Mouse (Mus musculus) left cerebral cortex, adult 18-20 months (tissue): ENCODE data around the gene Atp6v1f. TPM values are rescaled to one million over a fixed set of nuclear protein-coding genes. Genes with fewer than 3 reads are reported as not detected.

Experiments
- DNase-seq, 2 experiments: peaks; one replicate each; pipeline ENCODE4 v3.0.0; 2021 to 2022; ENCODE audit warnings: low spot score in 2 of 2, mixed read lengths in 1 of 2
- long read RNA-seq, 2 experiments: library from polyadenylated mRNA; stranded (forward); transcript quantifications; one replicate each; pipeline ENCODE4 v2.0.0; 2021
- total RNA-seq, 2 experiments: library from RNA; stranded (reverse); gene quantifications; 2 replicates each; pipeline ENCODE4 v1.2.3; 2021

The Atp6v1f gene
- total RNA-seq: 100 to 1,000 TPM; 262 TPM
- long read RNA-seq, experiment 1, transcript Atp6v1f-201 (2 exons, 703 nt): major isoform, 160 of 163 reads
- long read RNA-seq, experiment 1, partial matches to known transcripts: 0 of 163 reads
- long read RNA-seq, experiment 1, other reads (novel, unspliced or antisense): 3 of 163 reads
- long read RNA-seq, experiment 2, transcript Atp6v1f-201 (2 exons, 703 nt): major isoform, 151 of 152 reads
- long read RNA-seq, experiment 2, partial matches to known transcripts: 0 of 152 reads
- long read RNA-seq, experiment 2, other reads (novel, unspliced or antisense): 1 of 152 reads

DNA sequence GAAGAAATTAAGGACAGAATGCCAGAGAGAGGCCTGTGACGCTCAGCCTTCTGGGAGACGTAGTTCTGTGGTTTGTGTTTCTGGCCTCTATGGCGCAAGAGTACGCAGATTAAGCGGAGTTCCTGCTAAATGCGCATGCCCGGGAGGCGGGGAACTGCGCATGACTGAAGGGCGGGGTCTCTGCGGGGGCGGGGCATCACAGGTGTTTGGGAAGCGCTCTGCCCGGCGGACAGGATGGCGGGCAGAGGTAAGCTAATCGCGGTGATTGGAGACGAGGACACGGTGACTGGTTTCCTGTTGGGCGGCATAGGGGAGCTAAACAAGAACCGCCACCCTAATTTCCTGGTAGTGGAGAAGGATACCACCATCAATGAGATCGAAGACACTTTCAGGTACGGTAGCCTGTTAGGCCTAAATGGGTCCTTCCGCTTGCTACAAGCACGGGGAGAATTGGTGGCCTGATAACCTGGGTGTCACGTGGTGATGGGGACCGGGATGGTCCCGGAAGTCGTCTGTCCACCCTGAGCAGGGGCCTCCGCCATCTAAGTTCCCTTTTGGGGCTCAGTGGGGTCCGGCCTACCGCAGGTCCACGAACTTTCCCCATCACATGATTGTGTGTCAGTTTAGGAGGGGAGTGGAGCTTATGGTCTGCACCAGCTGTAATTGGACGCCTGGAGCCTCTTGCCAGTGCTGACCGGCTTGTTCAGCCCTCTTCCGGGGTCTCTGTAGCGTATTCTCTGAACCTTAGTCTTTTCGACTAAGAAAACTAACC, at the start of gene Atp6v1f:
TSS of gene Atp6v1f (plus strand) at position 136 of the 772 bp plus-strand sequence.
- peak; percentile 92 to 93 for DNase-seq

DNA sequence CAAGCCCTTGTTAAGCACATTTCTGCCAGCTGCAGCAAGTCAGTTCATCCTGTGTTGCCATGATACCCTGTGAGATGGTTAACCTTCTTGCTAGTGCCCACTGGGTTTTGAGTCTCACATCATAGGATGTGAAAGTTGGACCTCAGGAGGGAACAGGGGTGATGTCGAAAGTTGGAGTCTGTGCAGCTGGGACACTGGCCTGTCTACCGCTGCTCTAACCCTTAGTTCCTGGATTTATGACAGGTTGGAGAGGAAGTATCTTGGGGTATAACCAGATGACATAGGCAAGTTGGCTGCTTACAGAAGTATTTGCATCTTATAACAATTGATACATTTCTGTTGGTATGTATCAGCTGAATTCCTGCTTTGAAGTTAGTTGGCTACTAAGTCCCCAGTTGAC, 46.9 kb upstream of the Atp6v1f start:
- DNase-seq: no peak

DNA sequence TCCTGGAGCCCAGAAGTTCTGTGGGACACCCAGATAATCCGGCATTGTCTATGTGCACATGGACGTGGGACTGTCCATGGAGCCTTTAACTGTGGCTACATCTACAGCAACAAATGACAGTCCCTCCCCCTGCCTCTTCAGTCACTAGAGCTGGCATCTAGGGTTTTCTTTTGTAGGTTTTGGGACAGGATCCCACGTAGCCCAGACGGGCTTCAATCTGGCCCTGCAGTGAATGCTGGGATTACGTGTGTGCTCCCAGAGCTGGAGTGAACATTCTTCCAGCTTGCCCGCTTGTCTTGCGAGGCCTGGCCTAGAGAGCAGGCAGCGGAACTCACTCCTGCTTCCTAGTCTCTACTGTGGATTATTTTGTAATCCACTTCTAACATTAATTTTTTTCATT, 42.4 kb upstream of the Atp6v1f start:
- no peak for DNase-seq

DNA sequence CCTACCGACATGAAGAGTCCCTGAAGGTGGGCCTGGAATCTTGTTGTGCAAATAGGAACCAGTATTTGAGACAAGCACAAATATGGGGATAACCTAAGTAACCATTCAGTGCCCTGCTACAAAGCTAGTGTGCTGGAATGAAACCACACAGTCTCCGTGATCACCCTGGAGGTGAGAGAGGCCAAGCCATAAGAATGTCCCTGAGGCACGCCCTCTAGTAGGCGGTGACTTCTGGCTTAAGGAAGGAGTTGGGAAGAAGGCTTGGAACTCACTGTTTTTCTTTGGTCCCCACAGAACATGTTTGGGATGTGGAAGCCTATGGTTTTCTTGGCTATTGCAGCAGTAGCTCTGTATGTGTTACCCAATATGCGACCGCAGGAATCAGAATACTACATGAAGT, 41.2 kb upstream of the Atp6v1f start:
- DNase-seq: no peak

DNA sequence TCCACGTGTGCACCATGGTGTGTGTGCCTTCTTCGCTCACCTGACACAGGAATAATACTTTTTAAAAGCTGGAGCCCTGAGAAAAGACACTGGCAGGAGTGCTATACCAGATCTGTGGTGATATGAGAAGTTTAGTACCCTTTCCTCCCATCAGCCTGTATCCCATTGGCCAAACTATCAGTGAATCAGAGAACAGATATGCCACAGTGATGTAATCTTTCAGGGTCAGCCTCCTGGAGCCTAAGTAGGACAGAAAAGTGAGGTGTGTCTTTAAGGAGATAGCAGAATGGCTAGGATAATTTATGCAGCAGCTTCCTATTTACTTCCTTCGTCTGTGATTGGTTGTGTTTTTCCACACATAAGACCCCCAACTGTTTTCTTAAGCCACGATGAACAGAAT, 39.3 kb upstream of the Atp6v1f start:
- no peak for DNase-seq

DNA sequence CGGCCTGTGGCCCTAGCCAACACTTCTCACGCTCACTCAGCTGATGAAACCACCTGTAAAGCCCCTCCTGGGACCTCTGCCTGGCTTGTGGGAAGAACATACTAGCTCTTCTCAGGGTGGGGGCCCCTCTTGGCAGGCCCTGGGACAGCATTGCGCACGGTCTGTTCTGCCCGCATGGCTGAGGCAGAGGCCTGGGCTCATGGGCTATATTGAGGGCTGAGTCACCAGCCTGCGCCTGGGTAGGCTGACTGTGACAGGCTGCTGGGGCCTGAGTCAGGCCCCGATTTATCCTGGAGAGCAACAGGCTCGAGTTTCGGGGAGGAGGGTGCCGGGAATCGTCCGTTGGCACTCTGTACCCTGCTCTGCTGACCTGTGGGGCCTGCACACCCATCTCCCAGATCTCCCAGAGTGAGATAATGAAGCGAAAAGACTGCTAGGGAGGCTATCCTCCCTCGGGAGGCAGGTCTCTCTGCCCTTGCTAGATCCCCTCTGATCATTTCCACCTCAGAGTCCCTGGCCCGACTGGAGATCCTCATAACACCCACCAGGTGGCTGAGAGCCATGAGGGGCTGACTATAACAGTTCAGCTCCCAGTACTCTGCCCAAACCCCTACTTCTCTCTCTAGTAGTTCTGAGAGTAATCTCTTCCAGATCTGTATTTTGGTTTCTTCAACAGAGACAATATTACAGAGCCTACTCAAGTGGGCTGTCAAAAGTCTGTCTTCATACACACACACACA, 36.7 kb upstream of the Atp6v1f start:
- DNase-seq: no peak

DNA sequence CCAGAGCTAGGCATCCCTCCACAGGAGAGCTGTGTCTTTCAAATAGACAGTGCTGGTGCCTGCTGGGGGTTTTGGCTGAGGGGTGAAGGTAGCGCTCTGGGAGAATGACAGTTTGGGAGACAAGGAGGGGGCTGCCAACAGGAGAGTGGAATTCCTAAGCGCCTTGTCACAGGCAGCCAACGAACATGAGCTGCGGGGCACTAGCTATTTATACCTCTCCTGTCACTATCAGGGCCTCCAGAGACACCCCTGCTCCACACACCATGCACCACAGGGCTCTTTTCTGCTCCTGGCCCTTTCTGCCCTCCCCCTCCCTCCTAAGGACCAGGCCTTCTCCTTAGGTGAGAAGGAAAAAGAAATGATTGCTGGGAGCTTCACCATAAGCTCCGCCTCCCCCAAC, 36.0 kb upstream of the Atp6v1f start:
- no peak for DNase-seq

DNA sequence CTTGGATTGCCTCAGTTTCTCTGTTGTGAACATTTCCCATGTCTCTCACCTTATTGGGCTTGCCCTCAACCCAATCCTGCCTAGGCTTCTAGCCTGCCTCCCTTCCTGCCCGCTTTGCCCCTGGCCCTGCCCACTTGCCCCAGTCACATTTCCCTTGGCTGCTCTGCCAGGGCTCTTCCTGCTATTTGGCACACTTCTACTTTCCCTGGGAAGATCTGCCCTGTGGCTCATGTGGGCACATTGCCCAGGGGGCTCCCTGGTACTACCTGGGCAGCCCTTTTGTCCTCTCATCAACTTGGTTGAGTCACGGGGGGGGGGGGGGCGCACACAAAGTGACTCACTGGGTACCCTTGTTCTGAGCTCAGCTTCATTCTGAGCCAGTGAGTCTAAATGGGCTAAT, 35.4 kb upstream of the Atp6v1f start:
- DNase-seq: no peak

DNA sequence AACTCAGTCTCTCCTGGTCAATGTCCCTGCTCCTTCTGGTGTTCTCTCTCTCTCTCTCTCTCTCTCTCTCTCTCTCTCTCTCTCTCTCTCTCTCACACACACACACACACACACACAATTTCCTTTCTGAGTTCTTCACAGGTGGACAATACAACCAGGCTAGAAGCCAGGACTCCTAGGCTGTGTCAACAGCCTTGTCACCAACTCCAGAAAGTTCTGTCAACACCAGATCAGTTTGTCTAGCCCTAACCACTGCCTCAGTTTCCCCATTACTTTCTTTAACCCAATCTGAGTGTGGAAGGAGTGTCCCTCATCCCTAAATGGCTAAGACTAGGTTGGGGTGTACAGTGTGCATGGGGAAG, 34.9 kb upstream of the Atp6v1f start:
- no peak for DNase-seq

DNA sequence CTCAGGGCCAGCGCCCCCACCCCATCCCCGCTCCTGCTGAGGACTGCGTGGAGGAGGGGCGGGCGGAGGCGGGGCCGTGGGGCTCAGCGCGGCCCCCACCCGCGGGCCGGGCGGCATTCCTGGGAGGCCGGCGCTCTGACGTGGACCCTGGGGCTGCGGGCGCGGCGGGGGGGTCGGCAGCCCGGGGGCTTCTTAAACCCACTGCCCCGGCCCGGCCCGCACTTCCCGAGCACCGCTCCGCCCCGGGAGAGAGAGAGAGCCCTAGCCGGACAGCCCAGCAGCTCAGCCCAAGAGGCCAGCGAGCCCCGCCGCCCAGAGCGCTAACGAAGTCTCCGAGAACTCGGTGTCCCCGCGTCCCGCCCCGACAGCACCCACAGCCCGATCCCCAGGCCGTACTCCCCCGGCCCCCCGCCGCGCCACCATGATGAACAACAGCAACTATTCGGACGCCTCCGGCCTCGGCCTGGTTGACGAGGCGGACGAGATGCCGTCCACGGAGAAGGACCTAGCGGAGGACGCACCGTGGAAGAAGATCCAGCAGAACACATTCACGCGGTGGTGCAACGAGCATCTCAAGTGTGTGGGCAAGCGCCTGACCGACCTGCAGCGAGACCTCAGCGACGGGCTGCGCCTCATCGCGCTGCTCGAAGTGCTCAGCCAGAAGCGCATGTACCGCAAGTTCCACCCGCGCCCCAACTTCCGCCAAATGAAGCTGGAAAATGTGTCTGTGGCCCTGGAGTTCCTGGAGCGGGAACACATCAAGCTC, 34.3 kb upstream of the Atp6v1f start, which contains the start of gene Flnc:
TSS of gene Flnc (plus strand) at position 219 of the 766 bp plus-strand sequence.
- no peak for DNase-seq

DNA sequence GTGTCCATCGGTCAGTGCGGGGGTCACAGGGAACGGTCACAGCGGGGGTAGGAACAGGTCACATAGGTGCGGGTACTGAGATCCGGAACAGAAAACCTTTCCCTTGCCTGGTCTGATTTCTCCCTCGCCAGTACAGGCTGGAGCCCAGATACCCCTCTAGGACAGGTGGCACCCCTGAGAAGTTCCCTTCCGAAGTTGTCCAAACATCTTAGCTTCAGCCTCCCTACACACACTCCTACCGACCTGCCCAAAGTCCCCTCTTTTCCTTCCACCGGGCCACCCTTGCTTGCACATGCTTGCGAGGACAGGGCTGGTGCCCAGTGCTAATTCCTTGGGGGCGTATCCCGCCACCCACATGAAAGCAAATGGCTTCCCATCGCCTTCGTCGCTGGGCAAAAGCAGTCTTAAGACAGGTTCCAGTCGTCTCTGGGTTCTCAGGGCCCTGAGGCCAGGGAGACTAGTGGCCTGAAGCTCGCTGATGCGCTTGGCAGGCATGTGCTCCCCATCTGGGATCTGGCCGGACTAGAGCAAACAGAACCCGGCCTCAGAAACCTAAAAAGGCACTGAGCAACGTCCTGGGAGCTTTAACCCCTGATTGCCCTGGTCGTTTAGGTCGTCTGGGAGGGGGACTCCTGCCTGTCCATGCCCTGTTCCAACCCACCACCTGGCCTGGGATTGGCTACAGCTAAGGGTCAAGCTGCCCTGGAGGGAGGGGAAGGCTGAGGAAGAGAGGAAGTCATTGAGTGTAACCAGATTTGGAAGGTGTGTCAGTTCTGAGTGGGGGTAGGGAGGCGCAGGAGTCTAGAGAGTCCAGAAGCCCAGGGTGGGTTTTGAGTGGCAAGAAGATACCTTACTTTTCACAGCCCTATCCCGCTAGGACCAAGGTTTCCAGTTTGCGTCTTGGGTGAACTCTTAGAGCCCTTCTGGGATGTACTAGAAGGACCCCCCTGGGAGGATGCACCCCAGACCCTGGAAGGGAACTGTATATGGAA, 33.4 kb upstream of the Atp6v1f start:
- no peak for DNase-seq

DNA sequence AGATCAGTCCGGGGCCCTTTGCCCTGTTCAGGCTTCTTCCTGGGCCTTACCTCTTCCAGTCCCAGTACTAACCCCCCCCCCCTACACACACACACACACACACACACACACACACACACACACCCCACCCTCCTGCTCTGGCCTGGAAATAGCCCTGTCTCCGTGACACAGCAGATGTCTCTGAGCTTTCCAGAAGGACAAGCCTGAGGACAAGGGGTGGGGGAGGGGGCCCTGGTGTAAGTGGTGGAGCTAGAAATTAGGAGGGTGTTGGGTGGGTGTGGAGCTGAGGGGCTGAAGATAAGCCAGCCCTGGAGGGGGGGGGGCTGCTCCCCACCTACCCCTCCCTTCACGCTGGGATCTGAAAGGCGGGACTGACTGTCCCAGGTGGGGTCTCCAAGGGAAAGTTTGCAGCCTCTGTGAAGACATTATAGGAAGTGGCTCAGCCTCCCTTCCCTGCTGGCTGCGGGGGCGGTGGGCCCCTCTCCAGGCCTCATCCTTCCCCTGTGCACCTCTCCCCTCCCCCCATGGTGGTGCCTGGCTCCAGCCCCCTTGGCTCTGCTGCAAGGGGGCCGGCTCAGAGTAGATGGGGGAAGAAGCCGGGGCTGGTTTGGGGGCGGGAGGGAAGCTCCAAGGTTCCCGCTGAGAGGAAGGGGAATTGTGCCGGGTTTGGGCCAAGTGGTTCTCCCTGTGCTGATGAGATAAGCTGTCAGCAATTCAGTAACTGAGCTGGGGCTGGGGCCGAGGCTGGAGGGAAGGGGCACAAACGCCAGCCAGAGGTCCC, 32.4 kb upstream of the Atp6v1f start:
- DNase-seq: no peak

DNA sequence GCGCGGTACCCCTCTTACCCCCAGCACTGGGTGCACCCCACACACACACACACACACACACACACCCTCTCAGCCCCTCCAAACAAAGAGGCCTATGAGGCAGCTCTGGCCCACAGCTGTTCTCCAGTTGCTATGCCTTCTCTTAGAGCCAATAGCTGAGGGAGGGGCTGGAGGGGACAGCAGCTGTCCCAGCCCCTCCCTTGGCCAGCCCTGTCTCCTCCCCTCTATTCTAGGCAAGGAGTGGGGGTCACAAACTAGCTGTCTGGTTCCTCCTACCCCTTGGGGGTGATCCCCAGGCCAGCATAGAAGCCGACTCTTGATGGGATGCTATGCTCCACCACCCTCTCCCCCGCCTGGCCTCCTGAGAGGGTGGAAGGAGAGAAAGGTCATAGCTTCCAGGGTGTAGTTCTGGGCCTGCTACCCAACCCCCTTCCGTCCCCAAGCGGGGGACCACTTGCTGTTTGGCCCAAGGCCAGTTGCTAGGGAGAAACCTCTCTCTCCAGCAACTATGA, 31.5 kb upstream of the Atp6v1f start:
- DNase-seq: no peak

DNA sequence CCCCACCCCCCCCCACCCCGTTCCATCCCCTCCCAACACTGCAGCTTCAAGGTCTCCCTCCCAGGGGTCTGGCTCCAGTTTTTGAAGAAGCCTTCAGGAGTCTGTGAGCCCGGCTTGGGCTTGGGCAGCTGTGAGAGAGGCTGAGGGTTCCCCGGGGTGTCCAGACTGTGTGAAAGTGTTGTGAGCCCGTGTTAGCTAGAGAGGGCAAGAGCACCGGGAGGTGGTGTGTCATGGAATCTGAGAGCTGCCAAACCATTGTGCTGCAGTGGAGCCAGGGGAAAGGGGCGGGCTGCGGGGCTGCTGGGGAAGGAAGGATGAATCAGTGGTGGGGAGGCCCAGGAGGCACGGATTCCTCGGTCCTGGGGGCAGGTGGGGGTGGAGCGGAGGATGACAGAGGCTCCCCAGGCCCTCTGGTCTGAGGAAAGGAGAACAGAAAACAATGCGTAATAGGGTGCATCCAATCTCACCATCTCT, 31.0 kb upstream of the Atp6v1f start:
- peak in 1 of 2 experiments; percentile 20 for DNase-seq

DNA sequence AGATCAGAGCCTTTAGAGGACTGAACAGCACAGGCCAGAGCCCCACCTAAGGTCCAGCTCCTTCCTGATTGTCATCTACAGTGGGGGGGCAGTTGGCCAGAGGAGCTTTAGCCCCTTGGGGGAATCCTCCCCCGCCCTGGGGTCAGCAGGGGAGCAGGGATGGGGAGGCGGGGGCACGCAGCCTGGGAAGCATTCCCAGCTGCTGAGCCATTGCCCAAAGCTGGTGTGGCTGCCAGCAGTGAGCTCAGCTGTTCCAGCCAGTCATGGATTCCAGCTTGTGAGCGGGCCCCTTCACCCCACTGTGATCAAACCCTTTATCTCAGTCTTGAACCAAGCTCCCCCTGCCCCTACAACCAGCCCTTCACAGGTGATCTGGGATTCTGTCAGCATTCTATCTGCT, 28.3 kb upstream of the Atp6v1f start:
- no peak for DNase-seq

DNA sequence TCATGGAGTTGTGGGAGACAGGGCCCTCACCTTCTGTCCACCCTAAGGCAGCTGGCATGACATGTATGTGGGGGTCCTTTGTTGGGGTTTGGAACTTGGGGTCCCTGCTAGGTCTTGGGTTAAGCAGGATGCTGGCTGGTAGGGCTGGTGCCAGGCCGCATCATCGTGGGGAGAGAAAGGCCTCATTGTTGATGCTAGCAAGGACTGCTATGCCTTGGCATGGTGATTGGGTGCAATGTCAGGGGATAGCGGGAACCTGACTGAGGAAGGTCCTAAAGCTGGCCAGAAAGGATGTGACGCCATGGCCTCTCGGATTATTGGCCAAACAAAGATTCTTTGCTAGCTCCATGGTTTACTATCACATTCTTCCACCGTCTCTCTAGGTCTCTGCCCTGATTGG, 27.7 kb upstream of the Atp6v1f start:
- DNase-seq: no peak

DNA sequence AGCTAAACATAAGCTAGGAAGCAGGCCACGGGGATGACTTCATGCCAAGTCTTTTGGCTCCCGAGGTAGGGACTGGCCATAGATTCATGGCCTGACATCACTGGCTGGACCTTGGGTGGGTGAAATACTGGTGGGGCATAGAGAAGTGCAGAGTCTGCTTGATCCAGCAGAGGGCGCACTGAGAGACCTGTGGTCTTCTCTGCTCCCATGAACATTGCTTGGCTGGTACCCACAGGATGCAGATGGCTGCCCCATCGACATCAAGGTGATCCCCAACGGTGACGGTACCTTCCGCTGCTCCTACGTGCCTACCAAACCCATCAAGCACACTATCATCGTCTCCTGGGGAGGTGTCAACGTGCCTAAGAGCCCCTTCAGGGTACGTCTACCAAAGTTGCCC, 22.7 kb upstream of the Atp6v1f start:
- DNase-seq: peak in 1 of 2 experiments; percentile 36

DNA sequence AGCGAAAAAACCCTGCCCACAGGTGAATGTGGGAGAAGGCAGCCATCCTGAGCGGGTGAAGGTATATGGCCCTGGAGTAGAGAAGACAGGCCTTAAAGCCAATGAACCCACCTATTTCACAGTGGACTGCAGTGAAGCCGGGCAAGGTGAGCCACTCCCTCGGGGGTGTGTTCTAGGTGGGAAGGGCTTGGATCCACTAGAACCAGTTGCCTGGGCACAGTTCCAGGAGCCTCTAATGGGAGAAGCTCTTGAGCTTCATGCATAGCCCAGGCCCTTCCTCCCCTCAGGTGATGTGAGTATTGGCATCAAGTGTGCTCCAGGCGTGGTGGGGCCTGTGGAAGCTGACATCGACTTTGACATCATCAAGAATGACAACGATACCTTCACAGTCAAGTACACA, 22.2 kb upstream of the Atp6v1f start:
- no peak for DNase-seq

DNA sequence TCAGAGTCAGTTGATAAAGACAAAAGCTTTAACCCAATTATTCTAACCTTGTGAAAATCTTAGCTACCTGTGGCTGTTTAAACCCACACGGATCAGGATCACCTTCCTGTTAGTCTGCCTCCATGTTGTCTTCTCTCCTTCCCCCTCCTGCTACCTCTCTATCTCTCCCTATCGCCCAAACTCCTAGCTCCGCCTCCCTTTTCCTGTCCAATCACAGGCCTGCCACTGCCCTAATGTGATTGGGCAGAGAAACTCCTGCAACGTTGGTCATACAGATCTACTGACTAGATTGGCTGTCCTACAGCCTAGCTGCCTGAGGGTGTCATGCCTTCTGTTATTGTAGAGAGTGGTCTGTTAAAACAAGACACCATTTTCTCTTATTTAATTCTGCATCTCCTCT, 17.7 kb upstream of the Atp6v1f start:
- no peak for DNase-seq
